Mouse (Mus musculus) limb, embryonic 10.5 days (tissue): ENCODE results near the gene Lpcat4. TPM values are rescaled to one million over a fixed set of nuclear protein-coding genes. Genes with fewer than 3 reads are reported as not detected.

Source experiments
- DNase-seq: peaks from one replicate; pipeline ENCODE4 v3.0.0-alpha.2; 2017; ENCODE audit warnings: low spot score
- H3K27ac ChIP-seq: fragments of 300-500 bp; sonication (generic); 2 replicates; pipeline ENCODE4 v1.5.1; 2016; ENCODE audit warnings: mild to moderate bottlenecking
- H3K27me3 ChIP-seq: fragments of 300-500 bp; sonication (generic); 2 replicates; pipeline ENCODE4 v1.6.1; 2016; ENCODE audit warnings: low read depth, mild to moderate bottlenecking; ENCODE audit not compliant: poor library complexity, severe bottlenecking
- H3K36me3 ChIP-seq: fragments of 300-500 bp; sonication (generic); 2 replicates; pipeline ENCODE4 v1.6.1; 2016; ENCODE audit warnings: mild to moderate bottlenecking, moderate library complexity
- H3K4me1 ChIP-seq: fragments of 300-500 bp; sonication (generic); 2 replicates; pipeline ENCODE4 v1.6.1; 2016
- H3K4me3 ChIP-seq: fragments of 300-500 bp; sonication (generic); 2 replicates; pipeline ENCODE4 v1.5.1; 2016; ENCODE audit warnings: mild to moderate bottlenecking, moderate library complexity
- H3K9me3 ChIP-seq: fragments of 300-500 bp; sonication (generic); replicated peaks from 2 replicates; pipeline ENCODE4 v1.6.1; 2016; ENCODE audit warnings: mild to moderate bottlenecking
- WGBS: fragments of 180-500 bp; shearing (Covaris S2); methylation state at CpG from one replicate; pipeline ENCODE4 v1.1.7; 2016; 5-methylcytosine and 5-hydroxymethylcytosine counted together
- polyA plus RNA-seq: library from polyadenylated mRNA; unstranded; fragments of >200 nt; fragmentation: Nextera tagmentation; extraction: Ambion mirVana; gene quantifications from 2 replicates; pipeline ENCODE4 v1.2.1, GENCODE M21; 2016

The Lpcat4 gene
- polyA plus RNA-seq = 15.0 and 18.0 TPM in 2 replicates

DNA sequence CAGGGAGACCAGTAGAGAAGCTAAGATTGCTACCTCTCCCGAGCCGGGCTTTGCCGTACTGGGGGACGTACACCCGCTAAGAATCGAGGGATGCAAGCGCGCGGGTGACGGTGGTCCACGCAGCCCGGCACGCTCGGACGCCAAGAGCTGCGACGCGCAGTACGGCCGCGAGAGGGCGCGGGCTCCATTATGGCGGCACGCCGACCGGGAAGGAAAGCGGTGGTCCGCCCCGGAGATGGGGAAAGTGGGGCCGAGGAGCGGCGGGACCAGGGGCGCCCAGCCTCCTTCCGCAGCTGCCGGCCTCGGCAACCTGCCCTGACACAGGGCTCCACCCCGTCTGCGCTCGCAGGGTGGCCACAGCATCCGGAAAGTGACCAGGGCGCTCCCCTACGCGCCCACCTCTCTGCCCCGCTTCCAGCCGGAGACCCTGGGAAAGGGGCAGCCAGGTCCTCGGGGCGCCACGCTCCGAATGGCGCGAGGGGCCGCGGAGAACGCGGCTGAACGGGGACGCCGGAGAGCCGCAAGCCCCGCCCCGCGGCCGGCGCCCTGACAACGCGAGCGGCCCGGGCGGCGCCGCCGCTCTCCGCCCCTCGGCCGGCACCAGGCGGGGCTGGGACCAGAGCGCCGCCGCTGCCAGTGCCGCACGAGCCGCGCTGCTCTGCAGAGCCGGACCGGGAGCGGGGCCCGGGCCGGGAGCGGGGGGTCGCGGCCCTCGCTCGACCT lies at the start of gene Lpcat4:
TSS of gene Lpcat4 (plus strand) at position 257 of the 723 bp plus-strand sequence.
- H3K4me1 ChIP-seq = peaks cover 36% of the 10 kb centered on the region
- H3K27me3 ChIP-seq = no peaks in the 10 kb centered on the region
- WGBS = 2% methylated on average over 94 of the region's 94 CpGs
- H3K27ac ChIP-seq = peak within 1 kb of the TSS; percentile 95
- peak; percentile 93 for DNase-seq
- H3K36me3 ChIP-seq = peaks cover 13% of the 10 kb centered on the region
- H3K9me3 ChIP-seq = no peaks in the 10 kb centered on the region
- peak within 1 kb of the TSS; percentile 70 for H3K4me3 ChIP-seq

DNA sequence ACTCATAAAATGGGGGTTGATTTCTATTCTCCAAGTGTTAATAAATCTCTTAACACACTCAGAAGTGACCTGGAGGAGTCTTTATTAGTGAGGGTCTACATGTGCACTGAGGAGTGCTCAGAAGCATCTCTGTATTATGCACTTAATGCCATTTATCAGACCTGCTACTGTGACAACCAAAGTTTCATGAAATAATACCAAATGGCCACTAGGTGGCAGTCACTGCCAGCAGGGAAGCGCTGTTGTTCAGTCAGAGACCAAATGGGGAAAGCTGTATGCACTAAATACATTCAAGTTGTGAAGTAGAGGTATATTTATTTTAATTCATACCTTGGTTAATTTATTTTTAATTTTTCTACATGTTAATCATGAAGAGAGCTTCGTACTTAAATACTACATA lies 42.4 kb upstream of the Lpcat4 start:
- H3K27me3 ChIP-seq = no peaks in the 10 kb centered on the region
- 2% methylated on average over 2 of the region's 2 CpGs for WGBS
- H3K9me3 ChIP-seq = no peaks in the 10 kb centered on the region
- H3K27ac ChIP-seq = no peak overlapping the region
- H3K36me3 ChIP-seq = no peaks in the 10 kb centered on the region
- DNase-seq = peak; percentile 38
- no peaks in the 10 kb centered on the region for H3K4me1 ChIP-seq
- H3K4me3 ChIP-seq = no peak overlapping the region

DNA sequence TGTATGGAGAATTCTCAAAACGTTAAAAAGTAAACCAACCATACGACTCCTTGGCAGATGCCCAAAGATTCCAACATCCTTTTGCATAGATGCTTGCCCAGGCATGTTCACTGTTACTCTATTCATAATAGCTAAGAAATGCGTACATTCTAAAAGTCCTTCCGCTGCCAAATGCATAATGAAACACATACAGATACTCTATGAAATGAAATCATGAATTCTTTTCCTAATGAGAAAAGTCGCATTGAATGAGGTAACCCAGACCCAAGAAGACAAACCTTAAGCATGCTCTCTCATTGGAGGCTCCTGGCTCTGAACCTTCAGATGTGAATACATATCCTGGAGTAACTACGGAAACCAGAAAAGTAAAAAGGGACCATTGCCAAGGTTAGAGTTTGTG lies 36.2 kb upstream of the Lpcat4 start:
- DNase-seq = no peak
- no peaks in the 10 kb centered on the region for H3K27me3 ChIP-seq
- no peaks in the 10 kb centered on the region for H3K4me1 ChIP-seq
- H3K4me3 ChIP-seq = no peak overlapping the region
- no peaks in the 10 kb centered on the region for H3K36me3 ChIP-seq
- no peak overlapping the region for H3K27ac ChIP-seq
- WGBS = 84% methylated on average over 6 of the region's 6 CpGs
- no peaks in the 10 kb centered on the region for H3K9me3 ChIP-seq

DNA sequence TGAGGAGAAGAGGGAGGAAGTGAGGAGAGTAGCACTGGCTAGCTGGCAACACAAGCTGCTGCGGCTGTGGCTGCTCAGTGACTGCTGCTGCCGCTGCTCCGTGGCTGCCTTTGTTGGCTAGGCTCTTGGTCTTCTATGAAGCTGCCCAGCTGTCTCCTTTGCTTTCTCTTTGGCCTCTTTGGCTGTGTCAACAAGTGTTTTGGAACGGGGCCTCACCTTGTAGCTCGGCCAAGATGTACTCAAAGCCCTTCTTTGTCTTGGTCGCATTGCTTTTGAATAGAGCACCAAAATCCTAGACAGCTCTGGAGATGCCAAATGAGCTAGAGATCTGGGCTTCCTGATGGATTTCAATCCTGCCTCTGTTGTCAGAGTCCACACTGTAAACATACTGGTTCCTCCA lies 29.1 kb upstream of the Lpcat4 start:
- H3K9me3 ChIP-seq = no peaks in the 10 kb centered on the region
- H3K4me3 ChIP-seq = no peak overlapping the region
- H3K4me1 ChIP-seq = no peaks in the 10 kb centered on the region
- no peaks in the 10 kb centered on the region for H3K36me3 ChIP-seq
- DNase-seq = no peak
- 91% methylated on average over 6 of the region's 6 CpGs for WGBS
- no peaks in the 10 kb centered on the region for H3K27me3 ChIP-seq
- H3K27ac ChIP-seq = no peak overlapping the region

DNA sequence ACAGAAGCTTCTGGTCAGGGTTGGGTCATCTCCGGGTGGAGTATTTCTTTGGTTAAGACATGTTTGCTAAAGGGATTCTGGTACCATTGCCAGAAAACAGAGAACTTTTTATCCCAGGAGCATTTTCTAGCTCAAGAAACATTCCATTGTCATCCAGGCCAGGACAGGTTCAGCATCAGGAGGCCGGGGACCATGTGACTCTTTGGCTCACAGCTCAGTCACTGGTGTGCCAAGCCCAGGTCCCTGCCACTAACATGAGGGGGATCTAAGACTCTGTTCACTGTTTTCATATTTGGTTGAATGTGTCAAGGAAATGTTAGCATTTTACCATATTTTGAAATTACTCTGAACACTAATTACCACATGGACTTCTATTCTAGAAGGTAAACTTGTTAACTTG lies 28.6 kb upstream of the Lpcat4 start:
- WGBS = 95% methylated on average over 2 of the region's 2 CpGs
- H3K27ac ChIP-seq = no peak overlapping the region

DNA sequence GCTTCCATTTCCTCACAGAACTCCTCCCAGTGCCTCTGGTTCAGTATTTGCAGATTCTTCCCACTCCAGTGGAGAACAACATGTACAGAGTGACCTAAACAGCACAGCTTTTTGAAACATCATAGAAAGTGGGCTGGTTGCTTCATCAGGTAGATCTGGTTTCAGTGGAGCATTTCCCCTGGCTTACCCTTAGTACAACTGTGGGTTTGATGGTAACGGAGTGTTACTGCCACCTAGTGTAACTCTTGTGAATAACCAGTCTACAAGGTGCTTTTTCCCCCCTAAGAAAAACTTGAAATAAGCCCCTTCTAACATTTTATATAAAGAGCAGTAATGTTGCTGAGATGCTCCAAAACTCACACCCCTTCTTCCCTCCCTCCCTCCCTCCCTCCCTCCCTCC lies 23.3 kb upstream of the Lpcat4 start:
- H3K27ac ChIP-seq = no peak overlapping the region
- H3K4me1 ChIP-seq = no peaks in the 10 kb centered on the region
- 13% methylated on average over 1 of the region's 1 CpGs for WGBS

More for the DNA sequence above, 28.6 kb upstream of the Lpcat4 start:
- Histone ChIP-seq H3K9me3 (no peaks in the 10 kb centered on the region), H3K27me3 (no peaks in the 10 kb centered on the region), H3K4me3 (no peak overlapping the region), H3K4me1 (no peaks in the 10 kb centered on the region), H3K36me3 (no peaks in the 10 kb centered on the region)
- DNase-seq = no peak

DNA sequence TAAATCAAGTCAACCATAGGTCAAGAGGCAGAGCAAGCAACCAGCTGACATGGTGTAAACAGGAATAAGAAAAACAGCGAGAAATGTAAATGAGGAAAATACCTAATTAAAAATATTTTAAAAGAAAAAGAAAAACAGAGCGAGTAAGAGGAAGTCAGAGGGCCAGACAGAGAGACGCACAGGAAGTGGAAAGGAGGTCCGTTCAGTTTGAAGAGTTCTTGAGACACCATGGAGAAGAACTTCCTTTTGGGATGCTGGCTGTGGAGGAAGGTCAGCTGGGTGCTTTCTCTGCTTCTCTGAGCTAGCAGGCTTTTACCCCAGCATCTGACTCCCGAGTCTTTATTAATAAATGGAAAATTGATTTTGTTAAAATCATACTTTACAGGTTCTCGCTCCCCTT lies 21.7 kb upstream of the Lpcat4 start:
- Histone ChIP-seq H3K36me3 (no peaks in the 10 kb centered on the region), H3K4me1 (no peaks in the 10 kb centered on the region), H3K9me3 (no peaks in the 10 kb centered on the region), H3K27ac (no peak overlapping the region), H3K27me3 (no peaks in the 10 kb centered on the region), H3K4me3 (no peak overlapping the region)
- 84% methylated on average over 6 of the region's 6 CpGs for WGBS
- DNase-seq = no peak

More for the DNA sequence above, 23.3 kb upstream of the Lpcat4 start:
- no peak for DNase-seq
- Histone ChIP-seq H3K9me3 (no peaks in the 10 kb centered on the region), H3K36me3 (no peaks in the 10 kb centered on the region), H3K4me3 (no peak overlapping the region), H3K27me3 (no peaks in the 10 kb centered on the region)

DNA sequence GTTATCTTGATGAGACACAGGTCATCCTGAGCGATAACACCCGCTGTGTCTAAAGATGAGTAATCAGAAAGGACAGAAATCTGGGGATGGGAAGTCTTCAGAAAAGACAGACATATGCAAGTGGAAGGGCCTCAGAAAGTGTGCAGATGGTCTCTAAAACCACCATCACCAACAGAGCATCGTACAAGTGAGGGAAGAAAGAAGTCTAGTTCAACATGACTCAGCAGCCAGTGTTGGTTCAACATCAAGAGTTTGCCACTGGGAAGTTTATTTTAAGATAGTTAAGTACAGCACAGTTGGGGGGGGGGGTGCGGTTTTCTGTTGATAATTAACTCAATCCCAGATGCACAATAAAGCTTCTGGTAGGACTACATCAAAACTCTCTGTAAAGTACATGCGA lies 18.4 kb upstream of the Lpcat4 start:
- no peaks in the 10 kb centered on the region for H3K36me3 ChIP-seq
- H3K9me3 ChIP-seq = no peaks in the 10 kb centered on the region
- no peaks in the 10 kb centered on the region for H3K4me1 ChIP-seq
- DNase-seq = no peak
- H3K4me3 ChIP-seq = no peak overlapping the region
- no peak overlapping the region for H3K27ac ChIP-seq
- no peaks in the 10 kb centered on the region for H3K27me3 ChIP-seq
- 86% methylated on average over 5 of the region's 5 CpGs for WGBS

DNA sequence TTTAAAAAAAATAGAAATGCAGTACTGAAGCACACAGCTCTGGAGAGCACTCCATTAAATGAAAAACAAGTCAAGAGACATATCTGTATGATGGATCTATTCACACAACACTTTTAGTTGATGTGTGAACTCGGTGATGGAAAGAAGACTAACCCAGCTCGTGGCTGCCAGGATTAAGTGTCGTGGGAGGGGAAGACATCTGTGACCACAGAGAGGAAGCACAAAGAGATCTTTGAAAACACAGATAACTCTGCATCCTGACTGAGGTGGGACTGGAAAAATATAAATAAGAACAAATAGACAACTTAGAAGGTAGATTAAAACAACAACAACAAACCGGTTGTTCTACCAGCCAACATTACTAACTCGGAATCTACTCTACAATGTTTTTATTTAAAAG lies 16.7 kb upstream of the Lpcat4 start:
- H3K36me3 ChIP-seq = no peaks in the 10 kb centered on the region
- H3K27ac ChIP-seq = no peak overlapping the region
- no peak for DNase-seq
- 86% methylated on average over 5 of the region's 5 CpGs for whole genome bisulfite sequencing
- H3K4me3 ChIP-seq = no peak overlapping the region
- H3K27me3 ChIP-seq = no peaks in the 10 kb centered on the region
- H3K4me1 ChIP-seq = no peaks in the 10 kb centered on the region
- H3K9me3 ChIP-seq = no peaks in the 10 kb centered on the region

DNA sequence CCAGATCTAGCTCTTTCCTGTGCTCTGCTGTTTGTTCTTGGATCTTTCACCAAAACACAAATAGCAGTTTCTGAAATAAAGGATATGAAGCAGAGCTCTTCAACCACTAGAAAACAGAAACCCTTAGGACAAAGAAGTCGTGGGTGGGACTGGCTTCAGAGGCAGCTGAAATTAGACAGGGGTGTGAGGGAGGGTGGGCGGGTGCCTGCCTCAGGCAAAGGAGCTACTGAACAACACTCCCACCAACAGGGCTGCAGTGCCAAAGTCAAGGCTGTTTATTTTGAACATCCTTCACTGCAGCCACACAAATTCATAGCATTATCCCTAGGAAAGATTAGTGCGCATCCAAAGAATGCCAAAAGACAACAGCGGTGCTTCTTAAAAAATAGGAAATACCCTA lies 14.9 kb upstream of the Lpcat4 start:
- 62% methylated on average over 4 of the region's 4 CpGs for WGBS
- H3K36me3 ChIP-seq = no peaks in the 10 kb centered on the region

DNA sequence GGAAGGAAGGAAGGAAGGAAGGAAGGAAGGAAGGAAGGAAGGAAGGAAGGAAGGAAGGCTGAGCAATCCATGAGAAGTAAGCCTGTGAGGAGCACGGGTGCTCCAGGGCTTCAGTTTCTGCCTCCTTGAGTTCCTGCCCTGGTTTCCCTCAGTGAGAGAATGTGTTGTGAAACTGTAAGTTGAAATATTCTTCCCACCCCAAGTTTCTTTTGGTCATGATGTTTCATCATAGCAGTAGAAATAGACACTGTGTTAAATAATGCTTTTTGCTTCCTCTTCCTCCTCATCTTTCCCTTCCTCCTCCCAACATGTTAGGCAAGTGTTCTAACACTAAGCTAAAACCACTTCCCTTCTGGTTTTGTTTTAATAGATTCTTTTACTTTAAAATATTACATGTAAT lies 6.6 kb upstream of the Lpcat4 start:
- H3K27ac ChIP-seq = no peak overlapping the region
- 89% methylated on average over 1 of the region's 1 CpGs for WGBS
- H3K27me3 ChIP-seq = no peaks in the 10 kb centered on the region
- no peak overlapping the region for H3K4me3 ChIP-seq
- no peaks in the 10 kb centered on the region for H3K9me3 ChIP-seq
- DNase-seq = no peak
- H3K36me3 ChIP-seq = no peaks in the 10 kb centered on the region
- peaks cover under 1% of the 10 kb centered on the region; the same call in 1 of the 2 replicates for H3K4me1 ChIP-seq

More for the DNA sequence above, 14.9 kb upstream of the Lpcat4 start:
- Histone ChIP-seq H3K27me3 (no peaks in the 10 kb centered on the region), H3K4me3 (no peak overlapping the region), H3K27ac (no peak overlapping the region), H3K4me1 (no peaks in the 10 kb centered on the region), H3K9me3 (no peaks in the 10 kb centered on the region)
- no peak for DNase-seq

DNA sequence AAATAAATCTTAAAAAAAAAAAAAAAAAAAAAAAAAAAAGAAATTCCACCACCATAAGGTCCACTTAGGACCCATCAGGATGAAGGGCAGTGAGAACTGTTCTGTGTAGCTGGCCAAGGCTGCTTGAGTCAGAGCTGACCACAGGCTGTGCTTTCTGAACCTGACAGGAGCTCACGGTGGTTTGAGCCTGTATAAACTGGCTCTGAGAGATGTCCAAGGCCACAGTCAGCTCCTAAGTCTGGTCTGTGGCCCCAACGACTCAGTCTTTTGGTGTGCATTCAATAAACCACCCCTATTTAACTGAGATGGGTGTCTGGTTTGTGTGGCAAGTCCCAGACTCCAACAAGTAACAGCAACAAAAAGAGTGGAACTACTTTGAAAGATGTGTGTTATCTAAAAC lies 2.6 kb upstream of the Lpcat4 start:
- DNase-seq = no peak
- Histone ChIP-seq H3K4me1 (peaks cover 30% of the 10 kb centered on the region), H3K27me3 (no peaks in the 10 kb centered on the region), H3K9me3 (no peaks in the 10 kb centered on the region), H3K36me3 (no peaks in the 10 kb centered on the region), H3K27ac (no peak overlapping the region), H3K4me3 (no peak overlapping the region)
- 82% methylated on average over 2 of the region's 2 CpGs for WGBS

DNA sequence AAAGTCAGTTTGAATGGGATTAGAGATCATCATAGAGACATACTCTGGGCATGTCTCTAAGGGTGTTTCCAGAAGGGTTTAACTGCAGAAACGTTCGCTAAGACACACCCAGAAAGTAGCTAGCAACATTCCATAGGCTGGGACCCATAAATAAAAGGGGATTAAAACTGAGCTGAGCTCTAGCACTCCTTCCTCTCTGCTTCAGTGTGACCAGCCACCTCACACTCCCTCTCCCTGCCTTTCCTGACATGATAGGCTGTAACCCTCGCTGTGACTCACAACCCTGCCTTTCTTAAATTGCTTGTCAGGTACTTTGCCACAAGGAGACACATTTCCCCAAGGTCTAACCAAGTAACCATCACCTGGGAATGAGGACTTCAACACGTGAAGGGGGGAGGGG lies 1.3 kb upstream of the Lpcat4 start:
- Histone ChIP-seq H3K36me3 (0 out of 2 replicates have a peak, but pooled peaks cover 2% of the 10 kb centered on the region), H3K27ac (no peak overlapping the region), H3K4me1 (peaks cover 33% of the 10 kb centered on the region), H3K4me3 (no peak overlapping the region), H3K9me3 (no peaks in the 10 kb centered on the region), H3K27me3 (no peaks in the 10 kb centered on the region)
- WGBS = 7% methylated on average over 4 of the region's 4 CpGs
- no peak for DNase-seq
